Mouse (Mus musculus) thymus, adult 2 months (tissue): ENCODE data around the gene Gm49380. TPM values are rescaled to one million over a fixed set of nuclear protein-coding genes. Genes with fewer than 3 reads are reported as not detected.

Source experiments
- DNase-seq: peaks from one replicate; pipeline ENCODE4 v3.0.0; 2021
- H3K27ac ChIP-seq: fragments of 200-500 bp; 2 replicates; pipeline ENCODE4 v1.5.1; 2012; ENCODE audit warnings: low read length, control low read depth; ENCODE audit not compliant: control insufficient read depth, insufficient read depth
- H3K27me3 ChIP-seq: fragments of 200-500 bp; 2 replicates; pipeline ENCODE4 v1.6.1; 2012; ENCODE audit warnings: mild to moderate bottlenecking, low read length, moderate library complexity, mixed read lengths; ENCODE audit not compliant: control insufficient read depth, insufficient read depth
- H3K36me3 ChIP-seq: fragments of 200-500 bp; 2 replicates; pipeline ENCODE4 v1.6.1; 2012; ENCODE audit warnings: mild to moderate bottlenecking, low read length, moderate library complexity; ENCODE audit not compliant: control insufficient read depth, insufficient read depth
- H3K4me1 ChIP-seq: fragments of 200-500 bp; replicated peaks from 2 replicates; pipeline ENCODE4 v1.6.1; 2012; ENCODE audit warnings: low read length; ENCODE audit not compliant: control insufficient read depth, insufficient read depth
- H3K4me3 ChIP-seq: fragments of 200-500 bp; 2 replicates; pipeline ENCODE4 v1.5.1; 2012; ENCODE audit warnings: mild to moderate bottlenecking, low read length, control low read depth, moderate library complexity; ENCODE audit not compliant: control insufficient read depth, insufficient read depth
- CTCF ChIP-seq: fragments of 200-500 bp; IDR thresholded peaks from 2 replicates; pipeline ENCODE4 v1.5.1; 2012; ENCODE audit warnings: mild to moderate bottlenecking, control low read depth, low read length, moderate library complexity, borderline replicate concordance; ENCODE audit not compliant: control insufficient read depth, poor library complexity, insufficient read depth; ENCODE audit errors: extremely low read depth
- POLR2A ChIP-seq: fragments of 200-500 bp; IDR thresholded peaks from 2 replicates; pipeline ENCODE4 v1.6.1; 2012; ENCODE audit warnings: mild to moderate bottlenecking, low read length, control low read depth, moderate library complexity; ENCODE audit not compliant: control insufficient read depth, poor library complexity, insufficient read depth; ENCODE audit errors: extremely low read depth
- WGBS: fragments of 180-500 bp; shearing (Covaris S2); methylation state at CpG from one replicate; pipeline ENCODE4 v1.1.7; 2018; 5-methylcytosine and 5-hydroxymethylcytosine counted together
- polyA plus RNA-seq: library from polyadenylated mRNA; depleted of rRNA; stranded (reverse); fragments of >200 nt; gene quantifications from 2 replicates; pipeline ENCODE4 v1.2.3, GENCODE M21; 2012

The Gm49380 gene
- polyA plus RNA-seq, 1 experiment: not detected

GRCm38 (mm10) chr9:44132200-44132599 is 18.9 kb upstream of the Gm49380 start:
- TF ChIP-seq POLR2A (no peak), CTCF (no peak)
- Histone ChIP-seq H3K4me3 (no peak overlapping the region), H3K4me1 (peaks cover 39% of the 10 kb centered on the region), H3K36me3 (no peaks in the 10 kb centered on the region), H3K27me3 (peaks cover 13% of the 10 kb centered on the region; the same call in 1 of the 2 replicates), H3K27ac (no peak overlapping the region)
- WGBS: 88% methylated on average over 5 of the region's 5 CpGs
- no peak for DNase-seq

GRCm38 (mm10) chr9:44131276-44131590 is 17.9 kb upstream of the Gm49380 start:
- no peak overlapping the region for H3K4me3 ChIP-seq
- H3K36me3 ChIP-seq: no peaks in the 10 kb centered on the region
- no peak for DNase-seq
- peaks cover 39% of the 10 kb centered on the region for H3K4me1 ChIP-seq
- WGBS: 58% methylated on average over 7 of the region's 7 CpGs
- peaks cover 13% of the 10 kb centered on the region; the same call in 1 of the 2 replicates for H3K27me3 ChIP-seq
- no peak overlapping the region for H3K27ac ChIP-seq
- TF ChIP-seq CTCF (no peak), POLR2A (no peak)

- H3K27me3 ChIP-seq: peaks cover 13% of the 10 kb centered on the region; the same call in 1 of the 2 replicates
- peaks cover 36% of the 10 kb centered on the region for H3K4me1 ChIP-seq
- H3K27ac ChIP-seq: no peak overlapping the region
These were observed 17.4 kb upstream of the Gm49380 start for GRCm38 (mm10) chr9:44130581-44131275.

GRCm38 (mm10) chr9:44130034-44130433 is 16.7 kb upstream of the Gm49380 start:
- Histone ChIP-seq H3K4me3 (peak overlapping the region; percentile 38), H3K27me3 (peaks cover 7% of the 10 kb centered on the region; the same call in 1 of the 2 replicates), H3K4me1 (peaks cover 29% of the 10 kb centered on the region), H3K27ac (no peak overlapping the region), H3K36me3 (no peaks in the 10 kb centered on the region)
- peak; percentile 81 for DNase-seq
- TF ChIP-seq CTCF (no peak), POLR2A (no peak; the same call in 1 of the 2 replicates)
- WGBS: under 1% methylated on average over 27 of the region's 27 CpGs

More at GRCm38 (mm10) chr9:44130581-44131275, 17.4 kb upstream of the Gm49380 start:
- DNase-seq: no peak
- 38% methylated on average over 18 of the region's 19 CpGs for WGBS
- no peak for TF ChIP-seq POLR2A
- no peak for TF ChIP-seq CTCF
- Histone ChIP-seq H3K36me3 (no peaks in the 10 kb centered on the region), H3K4me3 (no peak overlapping the region; the same call in 1 of the 2 replicates)

- no peaks in the 10 kb centered on the region for H3K36me3 ChIP-seq
- peaks cover 6% of the 10 kb centered on the region; the same call in 1 of the 2 replicates for H3K27me3 ChIP-seq
- 38% methylated on average over 9 of the region's 9 CpGs for WGBS
These were observed 16.3 kb upstream of the Gm49380 start for GRCm38 (mm10) chr9:44129633-44130032.

DNA sequence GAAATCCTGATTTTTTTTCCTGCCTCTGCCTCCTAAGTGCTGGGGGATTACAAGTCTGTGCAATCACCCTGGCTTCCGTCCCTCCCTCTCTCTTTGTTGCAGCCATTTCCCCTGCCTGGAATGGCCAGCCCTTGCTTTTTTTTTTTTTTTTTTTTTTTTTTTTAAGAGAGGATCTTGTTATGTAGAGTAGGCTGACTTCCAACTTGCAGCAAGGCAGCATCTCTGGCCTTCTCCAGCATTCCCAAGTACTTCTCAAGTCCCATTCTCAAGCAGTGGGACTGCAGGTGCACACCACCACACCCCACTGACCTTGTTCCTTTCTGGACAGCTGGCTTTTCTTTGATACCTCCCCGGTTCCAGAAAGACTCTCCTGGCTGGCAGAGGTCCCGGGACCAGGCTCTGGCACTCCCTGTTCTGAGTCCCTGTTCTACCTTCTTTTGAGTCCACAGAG is 14.1 kb upstream of the Gm49380 start:
- no peak for TF ChIP-seq CTCF
- no peaks in the 10 kb centered on the region for H3K36me3 ChIP-seq
- no peak overlapping the region for H3K4me3 ChIP-seq
- DNase-seq: no peak
- H3K27me3 ChIP-seq: no peaks in the 10 kb centered on the region; the same call in 1 of the 2 replicates
- H3K4me1 ChIP-seq: peaks cover 20% of the 10 kb centered on the region
- no peak overlapping the region for H3K27ac ChIP-seq
- 90% methylated on average over 3 of the region's 3 CpGs for WGBS

More at GRCm38 (mm10) chr9:44129633-44130032, 16.3 kb upstream of the Gm49380 start:
- H3K27ac ChIP-seq: no peak overlapping the region
- DNase-seq: no peak
- no peak for TF ChIP-seq CTCF
- no peak for TF ChIP-seq POLR2A
- peaks cover 25% of the 10 kb centered on the region for H3K4me1 ChIP-seq
- peak overlapping the region; percentile 38 for H3K4me3 ChIP-seq
